In the genomic region with DNA sequence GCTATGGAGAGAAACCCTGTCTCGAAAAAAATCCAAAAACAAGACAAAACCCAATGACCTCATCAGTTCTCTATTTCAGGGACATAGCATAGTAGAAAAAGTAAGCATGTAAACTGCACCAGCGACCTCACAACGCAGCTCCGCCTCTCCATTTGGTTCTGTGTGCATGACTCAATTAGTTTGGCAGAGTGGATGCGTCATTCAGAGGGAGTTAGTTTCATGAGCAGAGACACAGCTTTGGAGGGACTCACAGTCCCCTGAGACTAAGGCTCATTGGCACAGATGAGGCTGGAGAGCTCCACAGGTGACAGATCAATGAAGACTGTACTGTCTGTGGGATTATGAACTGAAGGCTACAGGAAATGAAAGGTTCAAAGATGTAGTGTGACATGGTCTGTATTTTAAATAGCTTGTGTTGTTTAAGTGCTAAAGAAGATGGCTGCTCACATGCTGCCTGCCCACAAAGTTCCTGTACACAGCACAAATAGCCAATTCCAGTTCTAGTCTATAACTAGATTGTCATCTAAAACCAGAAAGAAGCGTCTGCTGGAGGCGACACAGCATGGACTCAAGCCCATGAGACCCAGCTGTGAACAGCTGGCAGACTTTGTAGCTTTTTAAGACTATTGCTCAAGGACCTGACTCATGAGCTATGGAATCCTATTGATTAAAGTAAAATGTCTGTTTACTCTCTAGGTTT, we compare ENCODE assay signal across 9 mouse cellular contexts. TPM values are rescaled to one million over a fixed set of nuclear protein-coding genes. Genes with fewer than 3 reads are reported as not detected.
DNase-seq lines count a peak whose midpoint lies in the region; ATAC-seq and TF ChIP-seq lines count a peak whose summit lies in the region.
"Had no signal": no experiment of that assay in that cellular context is flagged by ENCODE, and none has a peak within 500 bp of the region (broad histone marks: within the 10 kb centered on the region; RNA-seq: fewer than 3 reads in every experiment).

No protein-coding gene starts in this region.

- ATAC-seq in forebrain, embryonic 16.5 days = no peak
- no peak for ATAC-seq in forebrain, embryonic 12.5 days (ENCODE audit: low FRiP score)
- ATAC-seq in liver, embryonic 11.5 days (replicated peaks; ENCODE audit: low FRiP score) = no peak
- ATAC-seq in liver, postnatal 0 days = no peak
- 0 out of 2 replicates have a peak, but pooled peaks have one; percentile 15 for ATAC-seq in embryonic facial prominence, embryonic 15.5 days (ENCODE audit: insufficient number of reproducible peaks, low FRiP score, low TSS enrichment, low read depth)

- DNase-seq in liver, embryonic 11.5 days (ENCODE audit: low spot score) = peak; percentile 29
- DNase-seq in liver, postnatal 0 days = no peak
- DNase-seq in layer of hippocampus, adult 9-11 months = peak; percentile 36
- no peak for DNase-seq in spleen, adult 12 weeks (ENCODE audit: low spot score)
- no peak for DNase-seq in frontal cortex, postnatal 14 days (ENCODE audit: low spot score in 2 of 2)

- H3K27ac ChIP-seq in forebrain, embryonic 16.5 days (ENCODE audit: low read length) = peak overlapping the region; percentile 84
- H3K27ac ChIP-seq in forebrain, embryonic 12.5 days = no peak overlapping the region
- H3K27ac ChIP-seq in liver, embryonic 11.5 days (ENCODE audit: low read depth, low read length) = no peak overlapping the region
- H3K27ac ChIP-seq in liver, postnatal 0 days (ENCODE audit: low read depth) = no peak overlapping the region
- no peak overlapping the region for H3K27ac ChIP-seq in embryonic facial prominence, embryonic 15.5 days (replicated peaks)
- H3K27ac ChIP-seq: limb, embryonic 13.5 days had no signal

- H3K4me2 ChIP-seq in forebrain, embryonic 16.5 days (ENCODE audit: low read length) = no peak overlapping the region
- H3K4me2 ChIP-seq in forebrain, embryonic 12.5 days = no peak overlapping the region
- H3K4me2 ChIP-seq in liver, embryonic 11.5 days = no peak overlapping the region
- H3K4me2 ChIP-seq in liver, postnatal 0 days (ENCODE audit: low read depth, low read length) = no peak overlapping the region
- no peak overlapping the region for H3K4me2 ChIP-seq in embryonic facial prominence, embryonic 15.5 days (replicated peaks)
- H3K4me2 ChIP-seq: limb, embryonic 13.5 days had no signal

- H3K4me1 ChIP-seq in forebrain, embryonic 16.5 days (replicated peaks; ENCODE audit: control insufficient read depth, insufficient read depth, low read length) = peaks cover 16% of the 10 kb centered on the region
- H3K4me1 ChIP-seq in forebrain, embryonic 12.5 days = no peaks in the 10 kb centered on the region
- H3K4me1 ChIP-seq in liver, embryonic 11.5 days (replicated peaks; ENCODE audit: control insufficient read depth, insufficient read depth, low read length) = no peaks in the 10 kb centered on the region
- no peaks in the 10 kb centered on the region for H3K4me1 ChIP-seq in liver, postnatal 0 days (ENCODE audit: insufficient read depth)
- H3K4me1 ChIP-seq in embryonic facial prominence, embryonic 15.5 days = no peaks in the 10 kb centered on the region
- H3K4me1 ChIP-seq: limb, embryonic 13.5 days had no signal

- H3K9ac ChIP-seq in forebrain, embryonic 16.5 days (replicated peaks; ENCODE audit: low read depth, low read length) = no peak overlapping the region
- no peak overlapping the region for H3K9ac ChIP-seq in forebrain, embryonic 12.5 days
- no peak overlapping the region for H3K9ac ChIP-seq in liver, embryonic 11.5 days (ENCODE audit: low read depth, low read length)
- no peak overlapping the region for H3K9ac ChIP-seq in liver, postnatal 0 days (replicated peaks)
- H3K9ac ChIP-seq in embryonic facial prominence, embryonic 15.5 days = no peak overlapping the region
- H3K9ac ChIP-seq: limb, embryonic 13.5 days had no signal

- H3K36me3 ChIP-seq in forebrain, embryonic 16.5 days (ENCODE audit: control insufficient read depth, insufficient read depth) = peaks cover 13% of the 10 kb centered on the region
- peaks cover 89% of the 10 kb centered on the region for H3K36me3 ChIP-seq in forebrain, embryonic 12.5 days (replicated peaks)
- H3K36me3 ChIP-seq in liver, embryonic 11.5 days (ENCODE audit: control insufficient read depth, insufficient read depth, low read length) = peaks cover 62% of the 10 kb centered on the region
- peaks cover 77% of the 10 kb centered on the region for H3K36me3 ChIP-seq in liver, postnatal 0 days (replicated peaks; ENCODE audit: insufficient read depth, low read length)
- H3K36me3 ChIP-seq in embryonic facial prominence, embryonic 15.5 days = peaks cover 78% of the 10 kb centered on the region

- 78% methylated on average over 7 of the region's 7 CpGs for WGBS in forebrain, embryonic 16.5 days
- 91% methylated on average over 7 of the region's 7 CpGs for WGBS in forebrain, embryonic 12.5 days
- 89% methylated on average over 7 of the region's 7 CpGs for WGBS in liver, embryonic 11.5 days
- WGBS in liver, postnatal 0 days (ENCODE audit: insufficient replicate concordance) = 86% methylated on average over 7 of the region's 7 CpGs
- WGBS in embryonic facial prominence, embryonic 15.5 days = 90% methylated on average over 7 of the region's 7 CpGs

- TF ChIP-seq CTCF in liver, postnatal 0 days (IDR thresholded peaks at IDR 0.05; ENCODE audit: low read depth) = no peak

- H3K4me3 ChIP-seq in forebrain, embryonic 16.5 days (replicated peaks; ENCODE audit: low read length) = no peak overlapping the region
- H3K4me3 ChIP-seq in forebrain, embryonic 12.5 days (replicated peaks) = no peak overlapping the region
- H3K4me3 ChIP-seq in liver, embryonic 11.5 days (ENCODE audit: low read depth, low read length) = no peak overlapping the region
- no peak overlapping the region for H3K4me3 ChIP-seq in liver, postnatal 0 days (ENCODE audit: low read depth, low read length)
- no peak overlapping the region for H3K4me3 ChIP-seq in embryonic facial prominence, embryonic 15.5 days (replicated peaks)
- H3K4me3 ChIP-seq: limb, embryonic 13.5 days had no signal

- no peak for TF ChIP-seq EP300 in liver, postnatal 0 days (IDR thresholded peaks at IDR 0.05; ENCODE audit: low read depth)

- H3K9me3 ChIP-seq in forebrain, embryonic 16.5 days (ENCODE audit: control insufficient read depth, low read length) = no peaks in the 10 kb centered on the region
- H3K9me3 ChIP-seq in forebrain, embryonic 12.5 days = no peaks in the 10 kb centered on the region
- no peaks in the 10 kb centered on the region for H3K9me3 ChIP-seq in liver, embryonic 11.5 days (ENCODE audit: control insufficient read depth, low read length)
- no peaks in the 10 kb centered on the region for H3K9me3 ChIP-seq in liver, postnatal 0 days (ENCODE audit: low read length)
- H3K9me3 ChIP-seq in embryonic facial prominence, embryonic 15.5 days (replicated peaks) = no peaks in the 10 kb centered on the region
- H3K9me3 ChIP-seq: limb, embryonic 13.5 days had no signal

- H3K27me3 ChIP-seq in forebrain, embryonic 16.5 days (replicated peaks; ENCODE audit: control insufficient read depth, insufficient read depth, low read length) = no peaks in the 10 kb centered on the region
- no peaks in the 10 kb centered on the region for H3K27me3 ChIP-seq in forebrain, embryonic 12.5 days
- H3K27me3 ChIP-seq in liver, embryonic 11.5 days (replicated peaks; ENCODE audit: control insufficient read depth, insufficient read depth, low read length) = no peaks in the 10 kb centered on the region
- H3K27me3 ChIP-seq in liver, postnatal 0 days (ENCODE audit: insufficient read depth, low read length) = no peaks in the 10 kb centered on the region
- no peaks in the 10 kb centered on the region for H3K27me3 ChIP-seq in embryonic facial prominence, embryonic 15.5 days
- H3K27me3 ChIP-seq: limb, embryonic 13.5 days had no signal

RNA-seq across cellular contexts. Expression of gene Ndufc2, which starts 13.5 kb away (rescaled TPM):
- polyA plus RNA-seq in forebrain, embryonic 16.5 days (2015; fragmentation: Nextera tagmentation; extraction: Ambion mirVana) = 398 and 425 TPM in 2 replicates
- polyA plus RNA-seq in forebrain, embryonic 12.5 days (2016; fragmentation: Nextera tagmentation; extraction: Ambion mirVana) = 392 and 393 TPM in 2 replicates
- polyA plus RNA-seq in liver, embryonic 11.5 days (2014; fragmentation: Nextera tagmentation; extraction: Ambion mirVana) = 355 and 359 TPM in 2 replicates
- 323 and 339 TPM in 2 replicates for polyA plus RNA-seq in liver, postnatal 0 days (2015; fragmentation: Nextera tagmentation; extraction: Ambion mirVana)
- 336 and 344 TPM in 2 replicates for polyA plus RNA-seq in embryonic facial prominence, embryonic 15.5 days (2015; fragmentation: Nextera tagmentation; extraction: Ambion mirVana)

RNA-seq across cellular contexts. Expression of gene Alg8, which starts 14.8 kb away (rescaled TPM):
- polyA plus RNA-seq in forebrain, embryonic 16.5 days (2015; fragmentation: Nextera tagmentation; extraction: Ambion mirVana) = 18.6 and 19.1 TPM in 2 replicates
- 35.4 and 36.4 TPM in 2 replicates for polyA plus RNA-seq in forebrain, embryonic 12.5 days (2016; fragmentation: Nextera tagmentation; extraction: Ambion mirVana)
- polyA plus RNA-seq in liver, embryonic 11.5 days (2014; fragmentation: Nextera tagmentation; extraction: Ambion mirVana) = 66.4 and 74.2 TPM in 2 replicates
- 14.5 and 16.2 TPM in 2 replicates for polyA plus RNA-seq in liver, postnatal 0 days (2015; fragmentation: Nextera tagmentation; extraction: Ambion mirVana)
- polyA plus RNA-seq in embryonic facial prominence, embryonic 15.5 days (2015; fragmentation: Nextera tagmentation; extraction: Ambion mirVana) = 35.0 and 35.3 TPM in 2 replicates

RNA-seq across cellular contexts. Expression of gene Thrsp, which starts 31.3 kb away (rescaled TPM):
- 4.6 and 5.3 TPM in 2 replicates for polyA plus RNA-seq in forebrain, embryonic 16.5 days (2015; fragmentation: Nextera tagmentation; extraction: Ambion mirVana)
- polyA plus RNA-seq in forebrain, embryonic 12.5 days (2016; fragmentation: Nextera tagmentation; extraction: Ambion mirVana) = 0.34 and 0.50 TPM in 2 replicates
- polyA plus RNA-seq in liver, embryonic 11.5 days (2014; fragmentation: Nextera tagmentation; extraction: Ambion mirVana) = 0.30 TPM in 1 of 2 replicates, not detected in the other
- polyA plus RNA-seq in liver, postnatal 0 days (2015; fragmentation: Nextera tagmentation; extraction: Ambion mirVana) = 2.0 and 2.1 TPM in 2 replicates
- 0.42 and 0.84 TPM in 2 replicates for polyA plus RNA-seq in embryonic facial prominence, embryonic 15.5 days (2015; fragmentation: Nextera tagmentation; extraction: Ambion mirVana)

RNA-seq across cellular contexts. Expression of gene Kctd21, which starts 54.1 kb away (rescaled TPM):
- 7.5 and 7.8 TPM in 2 replicates for polyA plus RNA-seq in forebrain, embryonic 16.5 days (2015; fragmentation: Nextera tagmentation; extraction: Ambion mirVana)
- polyA plus RNA-seq in forebrain, embryonic 12.5 days (2016; fragmentation: Nextera tagmentation; extraction: Ambion mirVana) = 4.3 and 5.2 TPM in 2 replicates
- 2.2 and 2.6 TPM in 2 replicates for polyA plus RNA-seq in liver, embryonic 11.5 days (2014; fragmentation: Nextera tagmentation; extraction: Ambion mirVana)
- polyA plus RNA-seq in liver, postnatal 0 days (2015; fragmentation: Nextera tagmentation; extraction: Ambion mirVana) = 1.1 and 1.2 TPM in 2 replicates
- 4.8 and 5.4 TPM in 2 replicates for polyA plus RNA-seq in embryonic facial prominence, embryonic 15.5 days (2015; fragmentation: Nextera tagmentation; extraction: Ambion mirVana)

RNA-seq across cellular contexts. Expression of gene Usp35, which starts 54.4 kb away (rescaled TPM):
- 3.9 and 4.4 TPM in 2 replicates for polyA plus RNA-seq in forebrain, embryonic 16.5 days (2015; fragmentation: Nextera tagmentation; extraction: Ambion mirVana)
- 3.0 and 3.3 TPM in 2 replicates for polyA plus RNA-seq in forebrain, embryonic 12.5 days (2016; fragmentation: Nextera tagmentation; extraction: Ambion mirVana)
- polyA plus RNA-seq in liver, embryonic 11.5 days (2014; fragmentation: Nextera tagmentation; extraction: Ambion mirVana) = 0.86 and 0.92 TPM in 2 replicates
- polyA plus RNA-seq in liver, postnatal 0 days (2015; fragmentation: Nextera tagmentation; extraction: Ambion mirVana) = 0.14 and 0.18 TPM in 2 replicates
- polyA plus RNA-seq in embryonic facial prominence, embryonic 15.5 days (2015; fragmentation: Nextera tagmentation; extraction: Ambion mirVana) = 2.4 and 2.5 TPM in 2 replicates

Comparison
In these comparisons a context has a peak if more than half of its experiments do, and no peak if none do; other contexts are left out.
1. DNase-seq: peak in liver, embryonic 11.5 days (single experiment) and layer of hippocampus, adult 9-11 months (single experiment); none in liver, postnatal 0 days (single experiment), spleen, adult 12 weeks (single experiment) and frontal cortex, postnatal 14 days (0 of 2).